Mouse (Mus musculus) left cerebral cortex, adult 8-10 months (tissue): ENCODE data around the gene Apbb2. TPM values are rescaled to one million over a fixed set of nuclear protein-coding genes. Genes with fewer than 3 reads are reported as not detected.

ENCODE experiments used
- DNase-seq, 2 experiments: peaks; one replicate each; pipeline ENCODE4 v3.0.0; 2022; ENCODE audit warnings: low spot score in 2 of 2
- total RNA-seq, 4 experiments: library from RNA; stranded (reverse); gene quantifications; 2 replicates each; pipeline ENCODE4 v1.2.4; 2022

Gene Apbb2
- total RNA-seq, 4 experiments from 2014 or later: 59.4 to 65.7 (median 61.0) TPM

DNA sequence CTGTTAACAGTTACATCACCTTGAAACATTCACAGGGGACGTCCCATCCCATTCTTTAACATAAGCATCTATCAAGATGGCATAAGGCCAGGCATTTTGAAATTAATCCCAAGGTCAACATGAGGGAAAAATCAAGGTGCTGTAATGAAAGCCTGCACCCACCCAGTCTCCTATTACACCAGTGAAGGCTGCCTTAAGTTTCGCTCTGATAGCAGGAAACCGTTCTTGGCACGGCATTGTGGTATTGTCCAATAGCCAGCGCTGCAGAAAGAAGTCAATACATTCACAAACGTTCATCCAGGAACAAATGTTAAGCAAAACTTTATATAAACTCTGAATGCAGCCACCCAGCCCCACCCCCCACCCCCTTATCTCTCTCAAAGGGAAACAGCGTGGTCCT lies 15.4 kb downstream of the Apbb2 start:
- no peak for DNase-seq

- no peak for DNase-seq
These were observed 16.2 kb downstream of the Apbb2 start for GRCm38 (mm10) chr5:66602287-66602820.

GRCm38 (mm10) chr5:66600415-66600814 lies 18.2 kb downstream of the Apbb2 start:
- DNase-seq: no peak

DNA sequence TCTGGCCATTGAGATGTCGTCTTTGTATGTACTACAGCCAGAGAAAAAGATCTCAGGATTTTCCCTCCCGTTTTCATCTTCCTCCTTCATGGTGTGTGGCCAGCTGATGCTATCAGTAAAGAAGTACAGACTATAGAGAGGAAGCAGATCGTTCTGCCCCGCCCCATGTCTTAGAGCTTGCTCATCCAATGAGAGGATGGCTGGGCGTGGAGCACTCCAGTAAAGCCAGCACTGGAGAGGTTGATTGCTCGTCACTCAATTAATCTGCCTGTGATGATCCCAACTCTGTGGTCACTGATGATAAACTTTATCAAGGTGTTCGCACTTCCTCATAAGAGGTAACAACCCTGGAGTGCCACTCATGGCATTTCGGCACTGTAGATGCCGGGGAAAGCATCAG lies 18.7 kb downstream of the Apbb2 start:
- DNase-seq: no peak

GRCm38 (mm10) chr5:66596296-66596695 lies 22.3 kb downstream of the Apbb2 start:
- DNase-seq: no peak

- no peak for DNase-seq
These were observed 23.7 kb downstream of the Apbb2 start for GRCm38 (mm10) chr5:66594881-66595280.

- DNase-seq: no peak
These were observed 32.3 kb downstream of the Apbb2 start for GRCm38 (mm10) chr5:66586236-66586745.

DNA sequence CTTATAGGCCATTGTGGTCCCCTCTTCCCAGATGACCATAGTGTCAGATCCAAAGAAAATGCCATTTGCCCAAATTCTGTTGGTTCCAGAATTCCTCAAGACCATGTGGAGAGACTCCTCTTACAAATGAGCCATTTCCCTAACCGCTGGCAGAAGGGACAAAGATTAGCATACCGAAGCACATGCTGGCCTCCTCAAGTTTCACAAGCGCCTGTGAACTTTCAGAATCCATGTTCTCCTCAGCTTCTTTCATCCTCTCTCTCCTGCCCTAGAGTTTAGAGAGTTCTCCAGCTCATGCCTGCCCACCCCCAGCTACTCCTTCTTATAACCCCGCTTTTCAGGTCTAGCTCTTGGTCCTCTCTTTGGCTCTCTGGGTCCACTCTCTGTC lies 35.6 kb downstream of the Apbb2 start:
- no peak for DNase-seq

DNA sequence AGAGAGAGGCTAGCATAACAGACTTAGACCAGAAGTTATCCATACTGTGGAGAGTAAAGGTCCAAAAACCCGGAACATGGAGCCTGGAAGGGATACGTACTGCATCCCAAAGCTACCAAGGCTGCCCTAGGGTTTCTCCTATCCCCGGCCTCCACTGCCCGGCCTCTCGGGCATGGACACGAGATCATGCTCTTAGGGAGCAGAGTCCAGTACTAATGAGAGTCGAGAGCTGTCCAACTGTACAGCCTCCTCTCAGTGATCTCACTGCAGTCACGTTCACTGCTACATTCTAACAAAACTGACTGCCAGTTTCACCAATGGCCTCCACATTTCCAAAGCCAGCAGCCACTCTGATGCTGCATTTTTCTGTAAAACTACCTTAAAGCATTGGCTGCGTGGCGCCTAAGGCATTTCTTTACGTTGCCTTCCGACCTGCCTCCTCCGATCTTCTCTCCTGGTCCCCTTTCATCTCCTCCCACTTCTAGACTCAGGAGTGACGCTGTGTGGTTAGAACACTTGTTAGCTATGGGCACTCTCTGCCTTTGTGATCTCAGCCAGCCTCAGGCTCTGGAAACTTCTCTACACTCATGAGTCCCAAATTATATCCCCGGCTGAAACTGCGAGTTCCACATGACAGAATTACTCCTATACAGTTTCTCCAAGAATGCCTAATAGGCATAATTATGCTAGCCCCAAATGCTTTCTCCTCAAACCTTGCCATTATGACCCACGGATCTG lies 36.1 kb downstream of the Apbb2 start:
- no peak for DNase-seq

- no peak for DNase-seq
These were observed 39.5 kb downstream of the Apbb2 start for GRCm38 (mm10) chr5:66579066-66579465.

DNA sequence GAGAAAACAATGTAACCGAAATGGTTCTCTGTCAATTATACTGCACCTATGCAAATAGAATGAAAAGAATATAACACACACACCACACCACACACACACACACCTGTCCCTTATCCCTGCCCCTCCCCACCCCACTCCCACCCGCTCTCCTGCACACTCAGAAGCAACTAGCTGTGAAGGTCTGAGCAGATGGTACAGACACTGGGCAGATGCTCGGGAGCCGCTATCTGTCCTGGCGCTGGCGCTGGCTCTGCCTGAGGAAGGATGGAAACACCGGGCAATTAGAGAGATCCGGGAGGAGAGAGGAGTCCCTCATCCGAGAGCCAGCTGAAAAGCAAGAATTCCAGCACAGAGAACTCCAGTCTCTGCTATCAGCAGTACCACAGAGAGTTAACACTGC lies 42.3 kb downstream of the Apbb2 start:
- DNase-seq: peak in 1 of 2 experiments; percentile 58

- no peak for DNase-seq
These were observed 43.4 kb downstream of the Apbb2 start for GRCm38 (mm10) chr5:66575148-66575547.

GRCm38 (mm10) chr5:66573266-66573665 lies 45.3 kb downstream of the Apbb2 start:
- no peak for DNase-seq

DNA sequence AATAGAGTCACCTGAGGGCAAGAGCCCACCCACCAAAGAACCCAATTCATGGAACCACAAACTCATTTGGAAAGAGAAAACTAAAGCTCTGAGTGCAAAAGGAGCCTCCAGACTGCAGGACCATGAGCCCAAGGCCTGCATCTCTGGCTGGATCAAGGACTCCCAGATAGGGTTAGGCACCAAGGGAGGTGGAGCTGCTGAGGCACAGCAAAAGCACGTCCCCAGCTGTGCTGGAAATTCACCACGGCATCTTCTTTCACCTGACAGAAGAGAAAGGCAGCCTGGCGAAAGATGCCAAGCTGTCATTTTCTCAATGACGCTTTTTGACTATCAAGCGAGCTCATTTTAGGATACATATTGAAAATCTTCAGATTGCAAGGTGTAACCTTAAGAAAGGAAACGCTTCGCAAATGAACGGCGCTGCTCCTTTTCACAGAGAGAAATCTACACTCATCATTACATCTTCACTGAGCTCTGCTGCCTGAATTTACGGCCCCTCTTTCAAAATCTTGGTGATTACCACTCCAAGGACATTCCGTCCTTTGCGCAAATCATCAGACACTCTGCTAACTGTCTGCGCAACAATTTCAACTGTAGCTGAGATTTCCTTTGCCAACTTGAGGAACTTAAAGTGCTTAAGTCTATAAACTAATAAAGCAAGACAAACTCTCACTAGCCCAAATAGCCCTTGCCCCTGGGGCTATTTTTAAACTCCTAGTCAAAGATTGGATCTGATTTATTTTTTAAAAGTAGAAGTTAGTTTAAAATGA lies 46.3 kb downstream of the Apbb2 start:
- no peak for DNase-seq

GRCm38 (mm10) chr5:66570709-66571108 lies 47.9 kb downstream of the Apbb2 start:
- no peak for DNase-seq

GRCm38 (mm10) chr5:66569141-66569801 lies 49.3 kb downstream of the Apbb2 start:
- DNase-seq: no peak

- no peak for DNase-seq
These were observed 50.6 kb downstream of the Apbb2 start for GRCm38 (mm10) chr5:66568002-66568401.

- DNase-seq: no peak
These were observed 51.2 kb downstream of the Apbb2 start for GRCm38 (mm10) chr5:66567424-66567823.

- no peak for DNase-seq
These were observed 58.9 kb downstream of the Apbb2 start for GRCm38 (mm10) chr5:66559591-66560175.

DNA sequence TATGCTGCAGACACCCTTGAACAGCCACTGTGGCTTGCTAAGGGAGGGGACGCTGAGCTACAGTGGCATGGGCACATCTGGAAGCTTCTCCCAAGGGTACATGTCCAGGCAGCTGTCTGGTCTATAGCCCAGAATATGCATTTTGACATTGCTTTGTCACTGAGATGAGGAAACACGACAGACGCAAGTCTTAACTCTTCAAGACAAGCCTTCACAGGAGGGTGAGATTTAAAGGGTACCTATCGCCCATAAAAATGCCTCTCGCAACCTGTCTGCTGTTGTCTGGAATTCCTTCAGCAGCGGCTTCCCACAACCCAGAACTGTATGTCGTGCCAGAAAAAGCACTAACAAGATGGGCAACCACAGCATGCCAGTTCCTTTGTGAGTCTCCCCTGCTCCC lies 60.5 kb downstream of the Apbb2 start:
- DNase-seq: no peak

GRCm38 (mm10) chr5:66553933-66554332 lies 64.7 kb downstream of the Apbb2 start:
- no peak for DNase-seq
